Mouse (Mus musculus): Measurements from ENCODE around the gene Brms1.

Brms1 gene

GRCm38 (mm10) chr19:5038709-5039156 is 2.4 kb upstream of the Brms1 start, which contains the start of the genes B4gat1 and AC124502.3:
B4gat1 (plus strand) TSS chr19:5038826.
AC124502.3 (plus strand) TSS chr19:5038891.
- DNase-seq (ENCODE audit: low spot score): no peak

GRCm38 (mm10) chr19:5039301-5040114 is 1.6 kb upstream of the Brms1 start:
- no peak for DNase-seq (ENCODE audit: low spot score)

- DNase-seq (ENCODE audit: low spot score): no peak
Measured at GRCm38 (mm10) chr19:5041588-5041987, 434 bp downstream of the Brms1 start.

GRCm38 (mm10) chr19:5045531-5045930 is 4.4 kb downstream of the Brms1 start:
- no peak for DNase-seq (ENCODE audit: low spot score)

- no peak for DNase-seq (ENCODE audit: low spot score)
Measured at GRCm38 (mm10) chr19:5048138-5049056, 7.2 kb downstream of the Brms1 start.

GRCm38 (mm10) chr19:5049325-5049724 is 8.2 kb downstream of the Brms1 start:
- DNase-seq (ENCODE audit: low spot score): no peak

- DNase-seq (ENCODE audit: low spot score): no peak
Measured at GRCm38 (mm10) chr19:5050047-5050905, 9.1 kb downstream of the Brms1 start, which contains the start of gene Rin1. Rin1 (plus strand) TSS chr19:5050481.

- DNase-seq (ENCODE audit: low spot score): no peak
Measured at GRCm38 (mm10) chr19:5051031-5051430, 9.9 kb downstream of the Brms1 start.

GRCm38 (mm10) chr19:5051515-5051914 is 10.4 kb downstream of the Brms1 start:
- DNase-seq (ENCODE audit: low spot score): no peak

GRCm38 (mm10) chr19:5052166-5052822 is 11.1 kb downstream of the Brms1 start:
- DNase-seq (ENCODE audit: low spot score): no peak

GRCm38 (mm10) chr19:5052853-5053252 is 11.7 kb downstream of the Brms1 start:
- DNase-seq (ENCODE audit: low spot score): no peak

- DNase-seq (ENCODE audit: low spot score): no peak
Measured at GRCm38 (mm10) chr19:5053909-5054308, 12.8 kb downstream of the Brms1 start.

- DNase-seq (ENCODE audit: low spot score): no peak
Measured at GRCm38 (mm10) chr19:5056251-5056650, 15.1 kb downstream of the Brms1 start.

GRCm38 (mm10) chr19:5057876-5058775 is 17.0 kb downstream of the Brms1 start:
- DNase-seq (ENCODE audit: low spot score): no peak

GRCm38 (mm10) chr19:5058801-5059771 is 17.9 kb downstream of the Brms1 start:
- DNase-seq (ENCODE audit: low spot score): no peak

GRCm38 (mm10) chr19:5060365-5061330 is 19.5 kb downstream of the Brms1 start:
- no peak for DNase-seq (ENCODE audit: low spot score)

- DNase-seq (ENCODE audit: low spot score): no peak
Measured at GRCm38 (mm10) chr19:5062041-5062440, 20.9 kb downstream of the Brms1 start.

- DNase-seq (ENCODE audit: low spot score): no peak
Measured at GRCm38 (mm10) chr19:5062446-5062845, 21.3 kb downstream of the Brms1 start.

Measured in layer of hippocampus, adult 9-10 months (tissue).